Mouse (Mus musculus): Measurements from ENCODE around the gene Htr6. TPM values are rescaled to one million over a fixed set of nuclear protein-coding genes. Genes with fewer than 3 reads are reported as not detected.

Gene Htr6
- total and polyA plus RNA-seq, 3 experiments = 0.14 to 1.1 (median 0.41) TPM

DNA sequence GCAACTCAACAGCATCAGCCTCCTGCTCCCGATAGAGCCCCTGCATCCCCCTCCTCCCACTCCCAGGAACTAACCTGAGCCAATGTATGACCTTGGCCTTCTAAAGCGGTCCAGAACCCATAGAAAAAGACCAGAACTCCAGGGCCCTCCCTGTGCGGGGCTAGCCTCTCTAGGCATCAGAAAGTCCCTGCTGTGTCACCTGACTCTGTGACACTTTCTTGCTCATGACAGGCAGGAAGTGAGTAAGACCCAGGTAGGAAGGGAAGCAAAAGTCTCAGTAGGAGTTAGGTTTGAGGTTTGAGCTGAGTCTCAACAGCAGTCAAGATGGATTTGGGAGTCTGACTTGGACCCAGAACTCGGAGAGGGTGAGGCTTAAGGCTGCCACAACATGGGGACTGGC is 11.6 kb upstream of the Htr6 start:
- no peak for DNase-seq

DNA sequence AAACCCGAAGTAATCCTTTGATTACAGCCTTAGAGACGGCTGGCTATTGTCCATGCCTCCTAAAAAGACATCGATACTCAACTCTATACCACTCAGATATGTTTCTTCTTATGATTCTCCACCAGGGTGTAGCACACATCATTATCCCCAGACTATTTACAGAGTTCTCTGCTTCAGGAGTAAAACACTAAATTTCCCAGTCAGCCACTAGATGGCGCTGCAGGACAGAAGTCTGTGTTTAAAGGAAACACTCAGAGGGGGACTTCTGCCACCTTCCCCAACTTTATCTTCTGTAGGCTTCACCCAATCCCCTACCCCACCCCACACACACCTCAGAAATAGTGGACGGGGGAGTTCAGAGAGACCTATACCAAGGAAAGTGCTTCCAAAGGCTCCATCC is 10.7 kb upstream of the Htr6 start:
- peak; percentile 70 for DNase-seq

DNA sequence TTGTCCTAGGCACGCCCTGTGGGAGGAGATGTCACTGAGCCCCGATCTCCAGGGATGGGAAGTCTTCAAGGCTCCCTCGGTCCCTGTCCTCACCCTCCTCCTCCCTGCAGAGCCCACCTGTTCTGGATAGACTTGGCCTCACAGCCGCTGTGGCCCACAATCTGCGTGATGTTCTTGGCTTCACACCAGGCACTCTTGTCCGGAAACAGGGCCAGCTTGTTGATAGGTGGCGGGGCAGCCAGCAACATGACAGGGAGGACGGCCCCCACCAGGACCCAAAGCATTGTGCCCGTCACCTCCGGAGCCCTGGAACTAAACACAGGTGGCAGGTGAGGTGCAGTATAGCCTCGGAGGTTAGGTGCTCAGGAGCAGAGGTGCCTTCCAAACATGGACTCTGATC is 10.0 kb upstream of the Htr6 start:
- no peak for DNase-seq

DNA sequence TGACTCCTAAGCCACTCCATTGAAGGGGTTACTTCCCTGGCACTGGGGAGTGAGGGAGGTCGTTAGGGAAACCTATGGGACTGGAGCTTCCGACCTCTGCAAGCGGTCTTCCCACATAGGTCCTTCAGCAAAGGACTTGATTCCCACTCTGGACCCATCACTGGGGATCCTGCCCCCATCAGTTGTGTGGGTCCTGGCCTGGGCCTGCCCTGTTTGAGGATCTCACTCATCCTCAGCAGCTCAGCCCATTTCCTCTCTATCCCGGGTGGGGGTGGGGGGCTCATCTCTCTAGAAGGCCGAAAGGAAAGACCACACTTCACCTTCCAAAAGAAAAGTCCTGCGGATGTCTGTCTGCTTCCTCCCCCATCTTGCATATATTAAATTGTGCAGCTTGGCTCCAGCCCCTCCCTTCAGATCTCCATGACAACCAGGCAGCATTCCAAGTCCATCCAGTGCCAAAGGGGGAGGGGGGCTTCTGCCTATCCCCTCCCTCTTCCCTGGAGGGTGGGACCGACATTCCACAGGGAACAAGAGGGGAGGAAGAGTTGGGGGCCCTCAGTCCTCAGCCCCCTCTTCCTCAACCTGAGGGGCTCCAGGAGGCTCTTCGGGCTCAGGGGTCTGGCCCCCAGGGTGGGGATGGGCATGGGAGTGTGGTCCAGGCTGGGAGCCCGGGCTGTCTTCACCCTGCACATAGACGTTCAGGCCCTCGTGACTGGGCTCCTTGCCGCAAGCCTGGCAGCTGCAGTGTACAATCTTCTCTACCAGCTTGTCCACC is 7.6 kb upstream of the Htr6 start:
- DNase-seq = no peak

DNA sequence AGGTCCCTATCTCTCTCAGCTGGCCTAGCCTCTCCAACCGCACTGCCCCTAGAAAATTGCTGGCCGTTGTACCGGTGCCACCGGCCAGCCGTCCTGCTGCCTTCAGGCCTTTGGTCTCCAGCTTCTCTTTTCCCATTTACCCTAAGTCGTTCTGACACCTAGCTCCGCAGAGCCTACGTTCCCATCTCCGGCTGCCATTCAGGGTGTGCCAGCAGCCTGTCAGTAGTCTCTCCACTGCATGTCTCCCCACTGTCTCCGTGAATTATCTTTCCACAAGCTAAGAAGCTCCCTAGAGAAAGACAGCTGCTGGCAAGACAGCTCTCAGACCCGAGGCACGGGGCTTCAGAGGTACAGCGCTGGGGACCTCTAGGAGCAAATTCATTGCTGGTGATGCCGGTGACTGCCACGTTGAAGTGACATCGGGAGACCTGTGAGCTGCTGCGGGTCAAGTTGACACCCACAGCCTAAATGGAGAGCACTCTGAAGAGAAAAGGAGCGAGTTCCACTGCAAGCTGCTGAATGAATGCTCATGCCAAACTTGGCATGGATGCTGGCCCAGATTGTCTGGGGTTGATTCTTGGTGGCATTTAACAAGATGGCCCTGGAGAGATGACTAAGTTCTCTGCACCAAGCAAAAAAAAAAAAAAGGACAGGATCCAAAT is 6.0 kb upstream of the Htr6 start:
- peak; percentile 63 for DNase-seq

DNA sequence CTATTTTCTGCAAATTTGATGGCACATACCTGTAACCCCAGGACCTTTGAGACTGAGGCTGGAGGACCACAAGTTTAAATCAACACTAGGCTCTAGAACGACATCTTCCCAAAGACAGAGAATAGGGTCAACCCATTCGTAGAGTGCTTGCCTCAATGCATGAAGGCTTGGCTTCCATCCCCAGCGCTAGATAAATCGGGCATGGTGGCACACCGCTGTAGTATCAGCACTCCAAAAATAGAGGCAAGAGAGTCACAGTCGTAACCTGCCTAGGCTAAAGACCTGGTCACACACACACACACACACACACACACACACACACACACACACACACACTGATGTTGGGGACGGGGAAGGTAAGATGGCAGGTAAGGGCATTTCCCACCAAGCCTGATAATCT is 4.9 kb upstream of the Htr6 start:
- DNase-seq = no peak

DNA sequence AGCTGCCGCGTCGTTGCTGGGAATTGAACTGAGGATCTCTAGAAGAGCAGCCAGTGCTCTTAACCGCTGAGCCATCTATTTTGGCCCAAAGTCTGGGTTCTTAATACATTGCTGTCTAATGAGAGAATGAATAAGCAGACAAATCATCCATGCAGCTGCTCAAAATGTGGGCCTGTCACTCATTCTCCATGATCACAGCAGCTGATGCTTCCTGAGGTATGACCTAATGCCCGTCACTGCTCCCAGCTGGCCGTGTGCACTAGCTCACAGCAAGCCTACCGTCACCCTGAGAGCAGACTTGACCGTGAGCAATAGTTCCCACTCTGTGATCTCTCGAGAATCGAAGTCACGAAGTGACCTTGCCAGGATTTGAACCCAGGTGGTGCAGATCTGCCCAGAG is 4.1 kb upstream of the Htr6 start:
- no peak for DNase-seq

DNA sequence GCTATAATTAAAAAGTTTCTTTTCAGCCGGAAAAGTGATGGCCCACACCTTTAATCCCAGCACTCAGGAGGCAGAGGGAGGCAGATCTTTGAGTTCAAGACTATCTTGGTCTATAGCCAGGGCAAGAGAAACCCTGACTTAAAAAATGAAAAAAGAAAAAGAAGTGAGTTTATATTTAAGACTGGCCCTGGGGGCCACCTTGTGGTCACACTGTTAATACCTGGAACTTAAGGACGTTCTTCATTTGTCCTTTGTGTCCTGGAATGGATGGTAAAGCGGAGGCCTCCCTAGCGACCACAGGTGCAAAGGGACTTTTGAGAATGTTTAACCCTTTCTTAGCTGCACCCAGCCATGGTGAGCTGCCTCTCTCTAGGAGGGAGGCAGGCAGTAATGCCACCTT is 3.4 kb upstream of the Htr6 start:
- no peak for DNase-seq

DNA sequence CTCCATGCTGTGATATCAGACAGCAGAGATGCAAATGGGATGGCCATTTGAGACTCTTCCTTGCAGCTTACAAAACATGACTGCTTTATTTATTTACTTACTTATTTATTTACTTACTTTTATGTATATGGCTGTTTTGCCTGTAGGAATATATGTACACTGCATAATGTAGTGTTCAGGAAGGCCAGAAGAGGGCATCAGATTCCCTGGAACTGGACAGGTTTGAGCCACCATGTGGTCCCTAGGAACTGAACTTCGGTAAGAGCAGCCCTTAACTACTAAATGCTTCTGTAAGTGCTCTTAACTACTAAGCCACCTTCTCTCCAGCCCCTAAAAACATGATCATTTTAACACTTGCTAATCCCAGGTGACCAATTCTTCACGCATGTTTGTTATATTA is 2.9 kb upstream of the Htr6 start:
- no peak for DNase-seq

DNA sequence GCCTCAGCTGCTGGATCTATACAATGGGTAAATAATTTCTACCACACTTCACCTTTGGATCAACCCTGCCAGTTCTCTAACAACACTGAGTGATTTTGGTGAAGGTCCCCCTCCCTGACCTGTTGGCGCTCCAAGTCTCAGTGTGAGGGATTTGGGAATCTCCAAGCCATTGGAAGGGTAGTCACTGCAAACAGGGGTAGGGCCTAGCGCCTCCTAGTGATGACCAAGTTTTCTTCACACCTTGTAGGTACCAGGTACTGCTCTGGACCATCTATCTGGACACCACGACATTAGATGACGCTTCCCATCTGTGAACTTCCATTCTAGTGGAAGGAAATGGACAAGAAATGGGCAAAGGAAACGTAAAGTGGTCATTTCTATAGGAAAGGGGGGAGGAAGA is 545 bp upstream of the Htr6 start:
- no peak for DNase-seq

DNA sequence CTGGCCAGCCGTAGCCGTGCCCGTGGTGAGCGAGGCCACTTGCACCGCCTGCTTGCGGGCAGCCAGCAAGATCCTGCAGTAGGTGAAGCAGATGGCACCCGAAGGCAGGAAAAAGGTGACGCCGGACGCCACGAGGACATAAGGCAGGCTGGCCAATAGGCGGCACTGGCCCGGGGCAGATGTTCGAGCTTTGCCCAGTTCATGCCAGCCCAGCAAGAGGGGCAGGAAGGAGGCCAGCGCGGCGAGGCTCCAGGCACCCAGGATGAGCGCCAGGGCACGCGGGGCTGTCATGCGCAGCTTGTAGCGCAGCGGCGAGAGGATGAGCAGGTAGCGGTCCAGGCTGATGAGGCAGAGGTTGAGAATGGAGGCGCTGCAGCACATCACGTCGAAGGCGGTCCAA is 1.3 kb downstream of the Htr6 start:
- no peak for DNase-seq

DNA sequence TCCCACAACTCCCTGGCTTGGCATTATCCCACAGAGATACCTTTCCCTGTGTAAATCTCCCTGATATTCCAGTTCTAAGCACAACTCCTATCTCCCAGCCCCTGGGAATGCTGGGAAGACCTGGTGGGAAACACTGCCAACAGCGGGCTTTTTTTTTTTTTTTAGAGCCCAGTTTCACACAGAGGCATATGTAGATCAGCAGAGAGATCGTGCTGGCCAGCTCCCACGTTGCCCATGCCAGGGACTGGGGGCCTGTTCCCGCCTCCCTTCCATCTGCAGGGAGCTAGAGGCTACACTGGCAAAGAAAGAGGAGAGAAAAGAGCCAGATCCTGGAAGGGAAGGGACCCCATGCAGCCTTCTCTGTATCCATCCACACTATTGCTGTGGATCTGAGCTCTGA is 7.1 kb downstream of the Htr6 start:
- no peak for DNase-seq

DNA sequence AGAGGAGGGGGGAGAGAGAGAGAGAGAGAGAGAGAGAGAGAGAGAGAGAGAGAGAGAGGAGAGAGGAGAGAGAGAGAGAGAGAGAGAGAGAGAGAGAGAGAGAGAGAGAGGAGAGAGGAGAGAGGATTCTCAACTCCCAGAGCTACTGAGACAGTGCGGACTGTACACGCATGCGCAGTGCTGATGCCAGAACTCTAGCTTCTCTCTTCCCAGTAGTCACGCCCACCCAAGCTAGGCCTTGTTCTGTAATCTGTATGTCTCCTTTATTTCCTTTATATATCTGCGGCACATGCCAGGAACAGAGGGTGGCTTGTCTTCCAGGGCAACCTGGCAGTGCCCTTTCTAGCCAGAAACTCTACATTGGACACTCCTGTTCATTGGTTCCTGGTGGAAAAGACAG is 10.5 kb downstream of the Htr6 start:
- no peak for DNase-seq

DNA sequence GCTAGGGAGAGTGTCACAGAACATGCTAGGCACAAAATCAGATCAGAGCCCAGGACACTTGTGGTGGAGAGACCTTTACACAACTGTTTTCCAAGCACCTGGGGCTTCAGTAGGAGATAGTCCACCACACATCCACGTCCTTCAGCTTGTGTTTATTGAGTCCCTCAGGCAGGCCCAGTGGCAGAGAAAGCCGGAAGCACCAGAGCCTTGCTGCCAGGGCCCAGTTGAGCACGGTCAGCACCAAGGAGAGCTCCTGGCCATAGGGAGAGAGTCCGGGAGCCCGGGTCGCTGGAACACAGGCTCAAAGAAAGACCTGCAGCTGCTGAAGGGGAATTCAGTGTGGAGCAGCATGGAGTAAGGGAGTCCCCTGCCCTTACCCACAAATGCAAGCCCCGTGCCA is 15.8 kb downstream of the Htr6 start:
- DNase-seq = peak; percentile 44

DNA sequence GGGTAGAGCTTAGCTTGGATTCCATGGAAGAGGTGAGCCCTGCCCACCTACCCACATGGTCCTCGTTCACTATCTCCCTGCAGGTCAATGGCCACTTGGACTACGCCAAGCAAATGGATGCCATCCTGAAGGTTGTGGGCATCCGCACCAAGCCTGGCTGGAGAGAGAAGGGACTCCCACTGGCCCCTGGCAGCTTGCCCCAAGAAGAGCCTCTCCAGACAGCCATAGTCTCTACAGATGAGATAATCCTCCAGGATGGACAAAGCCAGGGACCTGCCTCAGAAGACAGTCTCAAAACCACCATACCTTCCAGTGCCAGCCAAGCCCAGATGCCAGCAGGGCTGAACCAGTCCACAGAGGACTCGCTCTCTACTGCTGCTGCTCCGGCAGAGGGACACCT is 17.3 kb downstream of the Htr6 start:
- no peak for DNase-seq

DNA sequence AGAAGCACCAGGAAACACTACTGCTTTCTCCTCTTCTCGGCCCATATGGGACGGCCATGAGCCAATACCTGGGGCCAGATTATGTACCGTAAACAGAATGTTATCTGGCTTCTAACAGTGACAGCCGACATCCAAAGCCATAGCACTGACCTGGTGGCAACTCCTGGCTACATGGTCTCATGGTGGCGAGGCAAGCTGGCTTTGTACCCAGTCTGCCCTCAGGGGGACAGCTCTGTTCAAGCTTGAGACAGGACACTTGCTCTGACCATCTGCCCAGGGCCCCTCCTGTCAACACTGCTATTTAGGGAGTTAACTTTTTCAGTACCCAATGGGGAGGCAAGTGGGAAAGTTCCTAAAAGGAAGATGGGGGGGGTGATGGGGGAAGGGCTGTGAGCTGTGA is 18.1 kb downstream of the Htr6 start:
- DNase-seq = no peak

DNA sequence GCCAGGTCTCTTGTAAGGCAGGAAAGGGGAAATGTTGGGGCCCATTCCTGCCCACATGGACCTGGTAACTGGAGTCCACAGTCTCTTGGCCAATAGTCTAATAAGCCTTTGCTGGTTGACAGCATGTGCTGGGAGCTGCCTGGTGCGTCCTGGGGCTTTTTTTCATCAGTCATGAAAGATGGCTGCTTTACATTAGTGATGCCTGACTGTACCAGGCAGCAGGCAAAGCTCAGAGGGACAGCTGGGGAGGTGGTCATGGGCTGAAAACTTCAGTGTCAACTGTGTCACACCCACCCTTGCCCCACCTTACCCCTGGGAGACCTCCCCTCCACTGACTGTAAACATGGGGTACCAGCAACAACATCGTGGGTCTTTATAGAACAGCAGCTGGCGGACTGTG is 19.6 kb downstream of the Htr6 start:
- no peak for DNase-seq

DNA sequence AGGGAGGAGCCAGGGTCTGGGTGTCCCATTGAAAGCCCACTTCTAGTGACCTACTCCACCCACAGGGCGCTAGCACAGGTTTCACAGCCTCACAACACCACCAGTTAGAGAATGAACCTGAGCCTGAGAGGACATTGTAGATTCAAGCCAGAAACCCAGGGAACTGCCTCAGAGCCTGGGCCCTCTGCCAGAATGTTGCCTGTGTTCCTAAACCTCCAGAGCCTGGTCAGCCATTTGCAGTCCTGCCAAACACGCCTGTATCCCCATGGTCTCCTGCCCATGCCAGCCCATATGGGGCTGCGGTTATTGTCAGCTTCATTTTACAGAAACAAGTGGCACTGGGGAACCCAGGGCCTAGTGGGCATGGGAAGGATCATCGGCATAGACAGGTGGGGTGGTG is 20.0 kb downstream of the Htr6 start:
- DNase-seq = peak; percentile 54

DNA sequence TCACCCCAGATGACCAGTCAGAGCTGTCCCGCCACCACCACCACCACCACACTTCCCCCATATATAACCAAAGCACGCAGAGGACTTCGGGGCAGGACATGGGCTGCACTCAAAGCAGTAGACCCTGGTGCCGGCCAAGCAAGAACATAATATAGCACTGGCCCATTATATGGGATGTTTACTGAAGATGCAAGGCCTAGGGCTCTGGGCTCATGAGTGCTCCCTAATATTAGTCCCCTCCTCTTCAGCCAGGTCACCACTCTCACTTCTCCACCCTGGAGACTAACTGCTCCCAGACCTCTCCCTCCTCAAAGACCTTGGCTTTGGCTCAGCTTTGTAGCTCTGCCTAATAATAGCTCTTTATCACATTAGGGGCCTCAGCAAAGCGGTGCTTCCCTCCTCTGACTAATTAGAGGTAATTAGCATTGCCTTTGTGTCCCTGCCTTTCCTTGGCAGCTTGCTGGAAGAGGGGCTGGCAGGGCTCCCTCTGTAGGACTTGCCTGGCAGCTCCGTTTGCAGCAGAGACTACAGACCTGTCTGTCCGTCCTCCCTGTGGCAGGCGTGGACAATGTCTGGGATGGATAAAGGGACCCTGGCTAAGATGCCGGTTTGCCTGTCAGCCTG is 21.0 kb downstream of the Htr6 start:
- peak; percentile 13 for DNase-seq

DNA sequence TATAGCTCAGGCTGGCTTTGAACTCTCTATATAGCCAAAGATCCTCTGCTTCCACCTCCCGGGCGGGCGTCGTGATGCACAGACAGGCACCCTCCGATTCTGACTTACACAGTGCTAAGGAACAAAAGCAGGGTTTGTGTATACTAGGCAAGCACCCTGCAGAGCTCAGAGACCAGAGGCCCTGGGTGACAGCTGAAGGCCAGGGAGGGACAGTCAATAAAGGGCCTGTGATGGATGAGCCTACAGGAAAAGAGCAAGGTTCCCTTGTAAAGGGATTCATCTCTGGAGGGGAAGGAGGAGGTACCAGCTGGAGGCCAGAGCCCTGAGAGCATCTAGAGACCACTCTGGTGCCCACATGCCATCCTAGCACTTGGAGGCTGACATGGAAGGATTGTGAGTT is 22.0 kb downstream of the Htr6 start:
- DNase-seq = peak; percentile 59

DNA sequence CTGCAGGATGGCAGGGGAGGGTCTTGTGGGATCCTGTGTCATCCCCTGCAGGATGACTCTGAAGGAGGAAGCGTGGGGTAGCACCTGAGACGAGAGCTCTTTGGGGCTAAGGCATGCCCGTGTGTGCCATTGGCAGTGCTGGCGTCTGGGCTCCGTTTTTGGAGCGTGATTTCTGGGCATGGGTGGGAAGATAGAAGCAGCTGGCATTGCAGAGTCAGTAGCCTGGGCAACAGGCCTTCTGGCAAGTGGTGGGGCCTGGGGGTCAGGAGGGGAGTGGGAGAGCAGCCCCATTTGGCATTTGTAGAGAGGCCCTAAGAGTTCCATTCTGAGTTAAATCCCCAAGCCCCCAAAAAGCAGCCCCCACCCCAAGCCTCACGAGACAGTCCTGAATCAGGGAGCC is 22.6 kb downstream of the Htr6 start:
- no peak for DNase-seq

DNA sequence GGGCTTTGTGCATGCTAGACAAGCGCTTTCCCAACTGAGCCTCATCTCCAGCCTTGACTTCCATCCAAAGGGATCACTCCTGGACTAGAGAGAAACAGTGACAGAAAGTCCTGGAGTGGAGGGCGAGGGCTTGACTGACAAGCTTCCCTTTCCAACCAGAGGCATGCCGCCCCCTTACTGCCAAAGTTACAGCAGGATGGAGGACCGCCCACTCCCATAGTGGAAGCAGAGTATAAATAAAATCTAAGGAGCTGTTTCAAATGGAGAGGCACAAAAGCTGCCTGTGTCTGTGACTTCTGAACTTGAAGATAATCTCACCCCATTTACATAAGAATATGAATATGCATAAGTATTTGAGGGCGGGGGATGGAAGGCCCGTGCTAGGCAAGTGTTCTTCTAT is 26.9 kb downstream of the Htr6 start:
- no peak for DNase-seq

DNA sequence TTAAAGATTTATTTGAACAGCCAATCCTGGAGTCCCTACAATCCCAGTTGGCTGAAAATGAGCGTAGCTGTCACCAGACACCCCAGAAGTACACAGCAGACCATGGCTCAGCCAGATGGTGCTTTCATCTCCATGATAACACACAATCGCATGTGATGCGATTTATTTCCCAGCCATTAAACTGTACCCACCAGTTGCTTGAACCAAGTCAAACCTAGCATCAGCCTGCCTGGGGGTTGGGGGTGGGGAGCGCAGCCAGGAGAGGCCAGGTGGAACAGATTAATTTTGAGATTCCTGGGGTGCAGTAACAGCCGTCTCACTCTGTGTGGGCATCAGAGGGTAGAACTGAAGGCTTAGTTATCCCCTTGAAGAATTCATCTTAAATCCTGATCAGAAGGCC is 29.0 kb downstream of the Htr6 start:
- DNase-seq = no peak

DNA sequence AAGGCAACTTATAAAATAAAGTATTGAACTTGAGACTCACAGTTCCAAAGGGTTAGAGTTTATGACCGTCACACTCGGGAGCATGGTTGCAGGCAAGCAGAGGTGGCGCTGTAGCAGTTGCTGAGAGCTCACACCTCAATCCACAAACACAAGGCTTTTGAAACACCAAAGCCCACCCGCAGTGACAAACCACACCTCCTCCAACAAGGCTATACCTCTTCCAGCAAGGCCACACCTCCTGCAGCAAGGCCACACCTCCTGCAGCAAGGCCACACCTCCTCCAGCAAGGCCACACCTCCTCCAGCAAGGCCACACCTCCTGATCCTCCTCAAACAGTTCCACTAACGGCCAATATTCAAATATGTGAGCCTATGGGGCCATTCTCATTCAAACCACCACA is 30.8 kb downstream of the Htr6 start:
- DNase-seq = no peak

All from adrenal gland, adult 2 months (tissue).